Mouse (Mus musculus): ENCODE data around the gene Zbtb4. TPM values are rescaled to one million over a fixed set of nuclear protein-coding genes. Genes with fewer than 3 reads are reported as not detected.

Zbtb4 gene
- polyA plus RNA-seq, 1 experiment from 2014 or later = 2.7 TPM

DNA sequence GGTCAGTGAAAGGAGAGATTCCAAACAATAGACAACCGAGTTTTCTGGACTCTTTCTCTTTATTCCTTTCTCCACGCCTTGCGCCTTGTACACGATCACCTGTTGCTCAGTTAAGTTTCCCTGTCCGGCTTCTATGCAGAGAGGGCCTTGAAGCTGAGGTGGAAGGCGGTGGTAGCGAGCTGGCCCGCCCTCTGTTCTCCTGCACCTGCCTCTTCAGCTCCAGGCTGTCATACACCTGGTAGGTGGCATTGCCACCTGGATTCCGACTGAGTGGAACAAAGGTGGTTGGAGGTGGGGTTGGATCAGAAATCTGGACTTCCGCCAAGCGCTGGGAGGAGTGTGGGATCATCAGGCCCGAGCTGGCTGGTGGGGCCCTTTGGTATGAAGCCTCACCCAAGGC is 50.8 kb downstream of the Zbtb4 start:
- Histone ChIP-seq H3K36me3 (no peaks in the 10 kb centered on the region), H3K4me3 (no peak overlapping the region), H3K9ac (no peak overlapping the region), H3K4me2 (no peak overlapping the region), H3K4me1 (no peaks in the 10 kb centered on the region), H3K27me3 (replicated peaks) (no peaks in the 10 kb centered on the region), H3K9me3 (0 out of 2 replicates have a peak, but pooled peaks cover 8% of the 10 kb centered on the region), H3K27ac (replicated peaks) (no peak overlapping the region)
- ATAC-seq (ENCODE audit: extremely low read depth, insufficient number of reproducible peaks, low FRiP score, low TSS enrichment) = no peak
- WGBS = 89% methylated on average over 12 of the region's 12 CpGs

DNA sequence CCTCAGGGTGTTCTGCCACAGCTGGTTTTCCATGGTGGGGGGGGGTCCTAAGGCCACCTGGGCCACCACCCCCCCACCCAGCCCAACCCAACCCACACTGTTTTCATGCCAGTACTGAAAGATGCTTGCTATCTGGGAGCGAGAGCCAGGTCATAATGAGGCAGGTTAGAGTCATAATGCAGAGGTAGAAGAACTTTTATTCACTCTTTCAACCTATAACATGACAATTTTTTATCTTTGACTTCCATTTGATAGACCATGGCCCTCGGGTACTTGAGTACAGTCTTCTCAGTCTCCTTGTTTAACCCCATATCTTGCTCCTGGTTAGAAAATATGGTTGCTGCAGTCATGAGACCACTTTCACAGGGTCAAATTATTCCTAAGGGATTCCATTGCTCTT is 52.7 kb downstream of the Zbtb4 start, which contains the start of gene Spem2:
TSS of gene Spem2 (minus strand) at position 101 of the 400 bp plus-strand sequence.
- 0 out of 2 replicates have a peak, but pooled peaks cover 8% of the 10 kb centered on the region for H3K9me3 ChIP-seq
- no peaks in the 10 kb centered on the region; the same call in 1 of the 2 replicates for H3K27me3 ChIP-seq (replicated peaks)
- no peaks in the 10 kb centered on the region for H3K36me3 ChIP-seq
- no peak within 1 kb of the TSS for H3K9ac ChIP-seq
- H3K4me1 ChIP-seq = no peaks in the 10 kb centered on the region
- H3K27ac ChIP-seq (replicated peaks) = no peak within 1 kb of the TSS
- H3K4me2 ChIP-seq = no peak within 1 kb of the TSS
- 65% methylated on average over 2 of the region's 2 CpGs for WGBS
- no peak for ATAC-seq (ENCODE audit: extremely low read depth, insufficient number of reproducible peaks, low FRiP score, low TSS enrichment)
- no peak within 1 kb of the TSS for H3K4me3 ChIP-seq

DNA sequence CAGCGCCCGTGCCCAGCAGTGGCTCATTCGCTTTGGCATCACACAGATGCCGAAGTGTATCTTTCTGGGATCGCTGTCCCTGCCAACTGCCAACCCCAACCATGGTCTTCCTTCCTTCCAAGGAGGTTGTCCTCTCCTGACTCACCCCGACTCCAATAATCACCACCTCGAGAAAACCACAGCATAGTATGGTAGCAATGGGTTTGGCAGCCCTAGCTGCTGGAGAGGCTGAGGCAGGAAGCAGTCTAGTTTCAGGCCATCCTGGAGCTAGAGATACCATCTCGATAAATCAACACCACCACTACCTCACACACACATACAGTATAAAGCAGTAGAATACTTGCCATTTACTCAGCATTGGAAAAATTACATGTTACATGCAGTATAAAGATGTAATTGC is 53.2 kb downstream of the Zbtb4 start:
- no peak overlapping the region for H3K4me3 ChIP-seq
- 77% methylated on average over 8 of the region's 8 CpGs for WGBS
- H3K27ac ChIP-seq (replicated peaks) = no peak overlapping the region
- no peaks in the 10 kb centered on the region for H3K4me1 ChIP-seq
- no peak overlapping the region for H3K9ac ChIP-seq
- ATAC-seq (ENCODE audit: extremely low read depth, insufficient number of reproducible peaks, low FRiP score, low TSS enrichment) = no peak
- 0 out of 2 replicates have a peak, but pooled peaks cover 8% of the 10 kb centered on the region for H3K9me3 ChIP-seq
- no peaks in the 10 kb centered on the region; the same call in 1 of the 2 replicates for H3K27me3 ChIP-seq (replicated peaks)
- no peak overlapping the region for H3K4me2 ChIP-seq
- no peaks in the 10 kb centered on the region for H3K36me3 ChIP-seq

DNA sequence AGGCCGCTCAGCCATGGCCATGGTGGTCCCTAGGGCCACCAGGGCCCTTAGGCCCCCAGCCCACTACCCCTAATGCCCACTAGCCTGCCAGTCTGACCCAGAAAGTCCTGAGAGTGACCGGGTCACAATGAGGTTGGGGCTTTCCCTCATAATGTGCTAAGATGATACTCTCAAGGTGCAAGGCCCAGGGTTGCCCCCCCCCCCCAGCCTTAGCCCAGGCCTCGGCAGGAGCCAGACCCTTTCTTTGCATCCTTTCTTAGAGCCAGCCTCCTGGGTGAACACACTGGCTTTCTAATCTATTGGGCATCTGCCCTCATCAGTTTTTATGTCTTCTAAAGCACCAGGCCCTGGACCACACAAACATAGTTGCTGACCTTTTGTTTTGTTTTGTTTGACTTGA is 56.4 kb downstream of the Zbtb4 start, which contains the start of gene Spem1:
TSS of gene Spem1 (minus strand) at position 101 of the 400 bp plus-strand sequence.
- Histone ChIP-seq H3K9me3 (0 out of 2 replicates have a peak, but pooled peaks cover 8% of the 10 kb centered on the region), H3K27me3 (replicated peaks) (no peaks in the 10 kb centered on the region; the same call in 1 of the 2 replicates), H3K27ac (replicated peaks) (no peak within 1 kb of the TSS), H3K4me1 (no peaks in the 10 kb centered on the region), H3K4me3 (no peak within 1 kb of the TSS), H3K9ac (no peak within 1 kb of the TSS), H3K4me2 (no peak within 1 kb of the TSS), H3K36me3 (peaks cover 18% of the 10 kb centered on the region)
- WGBS = 73% methylated on average over 3 of the region's 3 CpGs
- no peak for ATAC-seq (ENCODE audit: extremely low read depth, insufficient number of reproducible peaks, low FRiP score, low TSS enrichment)

DNA sequence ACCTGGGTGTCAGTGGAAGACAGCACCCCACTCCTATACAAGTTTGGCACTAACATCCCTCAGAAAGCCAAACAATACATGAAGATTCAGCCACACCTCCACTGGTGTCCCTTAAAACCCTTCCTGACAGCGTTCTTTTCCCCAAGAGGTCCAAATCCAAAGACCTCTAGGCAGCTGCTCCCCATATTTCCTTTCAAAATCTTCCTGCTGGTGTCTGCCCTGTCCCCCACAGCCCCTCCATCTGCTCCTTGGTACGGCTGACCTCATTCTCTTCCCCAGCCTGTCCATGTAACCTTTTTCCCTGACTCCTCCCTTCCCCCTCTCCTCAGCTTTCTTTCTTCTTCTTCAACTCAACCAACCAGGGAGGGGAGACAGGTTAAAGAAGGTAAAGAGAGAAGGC is 57.7 kb downstream of the Zbtb4 start:
- Histone ChIP-seq H3K27ac (replicated peaks) (no peak overlapping the region), H3K4me1 (no peaks in the 10 kb centered on the region), H3K9ac (no peak overlapping the region), H3K9me3 (no peaks in the 10 kb centered on the region), H3K4me3 (no peak overlapping the region), H3K36me3 (peaks cover 31% of the 10 kb centered on the region), H3K4me2 (no peak overlapping the region), H3K27me3 (replicated peaks) (no peaks in the 10 kb centered on the region; the same call in 1 of the 2 replicates)
- 57% methylated on average over 2 of the region's 2 CpGs for WGBS
- no peak for ATAC-seq (ENCODE audit: extremely low read depth, insufficient number of reproducible peaks, low FRiP score, low TSS enrichment)

DNA sequence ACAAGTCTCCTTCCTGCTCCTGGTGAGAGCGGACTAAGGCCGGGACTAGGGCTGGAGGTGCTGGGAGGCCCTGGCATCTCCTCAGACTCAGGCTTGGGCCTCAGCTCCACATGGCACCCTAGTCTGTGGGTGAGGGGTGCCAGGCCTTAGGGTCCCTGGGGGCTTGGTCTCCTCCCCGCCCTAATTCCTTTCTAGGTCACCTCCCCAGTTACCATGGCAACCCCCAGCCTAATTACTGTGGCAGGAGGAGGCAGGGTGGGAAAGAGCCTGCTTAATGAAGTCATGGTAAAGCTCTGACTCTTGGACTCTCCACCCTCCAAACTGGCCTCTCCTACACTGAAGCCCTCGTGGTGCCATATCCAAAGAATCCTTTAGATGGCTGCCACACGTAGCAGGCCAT is 63.1 kb downstream of the Zbtb4 start:
- Histone ChIP-seq H3K9ac (no peak overlapping the region), H3K36me3 (peaks cover 39% of the 10 kb centered on the region), H3K27ac (replicated peaks) (no peak overlapping the region), H3K4me3 (no peak overlapping the region), H3K9me3 (no peaks in the 10 kb centered on the region), H3K4me2 (no peak overlapping the region), H3K4me1 (peaks cover 6% of the 10 kb centered on the region), H3K27me3 (replicated peaks) (peaks cover 19% of the 10 kb centered on the region)
- 77% methylated on average over 5 of the region's 5 CpGs for WGBS
- no peak for ATAC-seq (ENCODE audit: extremely low read depth, insufficient number of reproducible peaks, low FRiP score, low TSS enrichment)

DNA sequence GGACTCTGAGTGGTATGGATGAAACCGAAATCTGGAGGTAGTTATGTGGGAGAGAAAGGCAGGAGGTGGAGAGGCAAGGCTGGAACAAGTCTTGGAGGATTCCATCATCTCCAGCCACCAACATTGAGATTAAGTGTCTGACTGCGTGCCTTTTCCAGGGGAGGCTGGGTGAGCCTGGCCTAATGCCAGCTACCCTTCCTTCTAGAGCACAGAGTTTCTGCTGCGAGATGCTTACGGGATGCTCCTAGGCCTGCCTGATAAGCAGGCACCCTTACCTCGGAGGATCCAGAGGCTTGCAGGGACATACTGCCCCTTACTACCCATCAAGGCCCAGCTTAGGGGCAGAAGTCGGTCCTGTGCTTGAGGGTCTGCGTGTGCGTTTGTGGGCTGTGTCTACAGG is 67.8 kb downstream of the Zbtb4 start:
- Histone ChIP-seq H3K9ac (peak overlapping the region; percentile 83), H3K4me3 (peak overlapping the region; percentile 53), H3K27ac (replicated peaks) (no peak overlapping the region), H3K4me1 (peaks cover 40% of the 10 kb centered on the region), H3K27me3 (replicated peaks) (peaks cover 52% of the 10 kb centered on the region), H3K4me2 (peak overlapping the region; percentile 88), H3K9me3 (no peaks in the 10 kb centered on the region), H3K36me3 (peaks cover 9% of the 10 kb centered on the region; the same call in 1 of the 2 replicates)
- ATAC-seq (ENCODE audit: extremely low read depth, insufficient number of reproducible peaks, low FRiP score, low TSS enrichment) = no peak
- 31% methylated on average over 8 of the region's 8 CpGs for WGBS

Other genes starting within 250 kb of the Zbtb4 start
- 0.07 and 0.28 TPM in 2 replicates for gene Dnah2, start 216.8 kb upstream of the Zbtb4 start, polyA plus RNA-seq (2015; fragmentation: Nextera tagmentation; extraction: Ambion mirVana)
- 56.2 and 59.9 TPM in 2 replicates for gene Efnb3, start 205.7 kb upstream of the Zbtb4 start, polyA plus RNA-seq (2015; fragmentation: Nextera tagmentation; extraction: Ambion mirVana)
- 16.8 TPM in 2 replicates for gene Wrap53, start 185.7 kb upstream of the Zbtb4 start, polyA plus RNA-seq (2015; fragmentation: Nextera tagmentation; extraction: Ambion mirVana)
- gene Trp53, start 185.6 kb upstream of the Zbtb4 start, polyA plus RNA-seq (2015; fragmentation: Nextera tagmentation; extraction: Ambion mirVana) = 82.6 and 86.5 TPM in 2 replicates
- 24.5 and 25.0 TPM in 2 replicates for gene Atp1b2, start 160.0 kb upstream of the Zbtb4 start, polyA plus RNA-seq (2015; fragmentation: Nextera tagmentation; extraction: Ambion mirVana)
- 0.23 and 1.7 TPM in 2 replicates for gene Shbg, start 148.0 kb upstream of the Zbtb4 start, polyA plus RNA-seq (2015; fragmentation: Nextera tagmentation; extraction: Ambion mirVana)
- gene Sat2, start 143.9 kb upstream of the Zbtb4 start, polyA plus RNA-seq (2015; fragmentation: Nextera tagmentation; extraction: Ambion mirVana) = 17.5 and 18.1 TPM in 2 replicates
- gene Fxr2, start 132.9 kb upstream of the Zbtb4 start, polyA plus RNA-seq (2015; fragmentation: Nextera tagmentation; extraction: Ambion mirVana) = 22.1 and 25.6 TPM in 2 replicates
- gene Sox15, start 110.6 kb upstream of the Zbtb4 start, polyA plus RNA-seq (2015; fragmentation: Nextera tagmentation; extraction: Ambion mirVana) = not detected in 2 replicates
- 51.3 and 52.0 TPM in 2 replicates for gene Mpdu1, start 103.3 kb upstream of the Zbtb4 start, polyA plus RNA-seq (2015; fragmentation: Nextera tagmentation; extraction: Ambion mirVana)
- 8.8 and 10.5 TPM in 2 replicates for gene Cd68, start 99.8 kb upstream of the Zbtb4 start, polyA plus RNA-seq (2015; fragmentation: Nextera tagmentation; extraction: Ambion mirVana)
- gene Eif4a1, start 93.5 kb upstream of the Zbtb4 start, polyA plus RNA-seq (2015; fragmentation: Nextera tagmentation; extraction: Ambion mirVana) = 372 and 373 TPM in 2 replicates
- gene Senp3, start 83.8 kb upstream of the Zbtb4 start, polyA plus RNA-seq (2015; fragmentation: Nextera tagmentation; extraction: Ambion mirVana) = 59.2 and 63.5 TPM in 2 replicates
- gene Tnfsf13, start 80.1 kb upstream of the Zbtb4 start, polyA plus RNA-seq (2015; fragmentation: Nextera tagmentation; extraction: Ambion mirVana) = 0.23 and 0.38 TPM in 2 replicates
- 4.7 and 5.7 TPM in 2 replicates for gene Tnfsf12, start 70.1 kb upstream of the Zbtb4 start, polyA plus RNA-seq (2015; fragmentation: Nextera tagmentation; extraction: Ambion mirVana)
- gene Tnfsfm13, start 69.8 kb upstream of the Zbtb4 start, polyA plus RNA-seq (2015; fragmentation: Nextera tagmentation; extraction: Ambion mirVana) = 3.3 and 3.4 TPM in 2 replicates
- gene Polr2a, start 7.3 kb upstream of the Zbtb4 start, polyA plus RNA-seq (2015; fragmentation: Nextera tagmentation; extraction: Ambion mirVana) = 16.1 and 19.1 TPM in 2 replicates
- 0.19 and 0.51 TPM in 2 replicates for gene Slc35g3, start 3.9 kb upstream of the Zbtb4 start, polyA plus RNA-seq (2015; fragmentation: Nextera tagmentation; extraction: Ambion mirVana)
- gene Chrnb1, start 30.0 kb downstream of the Zbtb4 start, polyA plus RNA-seq (2015; fragmentation: Nextera tagmentation; extraction: Ambion mirVana) = 6.8 and 7.9 TPM in 2 replicates
- 2.0 and 2.3 TPM in 2 replicates for gene Fgf11, start 35.9 kb downstream of the Zbtb4 start, polyA plus RNA-seq (2015; fragmentation: Nextera tagmentation; extraction: Ambion mirVana)
- 1.8 and 1.9 TPM in 2 replicates for gene Tmem102, start 39.7 kb downstream of the Zbtb4 start, polyA plus RNA-seq (2015; fragmentation: Nextera tagmentation; extraction: Ambion mirVana)
- gene Gm39566, start 49.4 kb downstream of the Zbtb4 start, polyA plus RNA-seq (2015; fragmentation: Nextera tagmentation; extraction: Ambion mirVana) = not detected in 2 replicates
- gene Spem2, start 52.6 kb downstream of the Zbtb4 start, polyA plus RNA-seq (2015; fragmentation: Nextera tagmentation; extraction: Ambion mirVana) = not detected in 2 replicates
- gene Spem1, start 56.3 kb downstream of the Zbtb4 start, polyA plus RNA-seq (2015; fragmentation: Nextera tagmentation; extraction: Ambion mirVana) = not detected in 2 replicates
- gene Nlgn2, start 71.9 kb downstream of the Zbtb4 start, polyA plus RNA-seq (2015; fragmentation: Nextera tagmentation; extraction: Ambion mirVana) = 2.0 and 2.4 TPM in 2 replicates
- 330 and 361 TPM in 2 replicates for gene Tmem256, start 72.6 kb downstream of the Zbtb4 start, polyA plus RNA-seq (2015; fragmentation: Nextera tagmentation; extraction: Ambion mirVana)
- gene Plscr3, start 80.5 kb downstream of the Zbtb4 start, polyA plus RNA-seq (2015; fragmentation: Nextera tagmentation; extraction: Ambion mirVana) = 75.4 and 76.2 TPM in 2 replicates
- gene Tnk1, start 92.8 kb downstream of the Zbtb4 start, polyA plus RNA-seq (2015; fragmentation: Nextera tagmentation; extraction: Ambion mirVana) = 0.38 and 0.56 TPM in 2 replicates
- gene Tmem95, start 112.1 kb downstream of the Zbtb4 start, polyA plus RNA-seq (2015; fragmentation: Nextera tagmentation; extraction: Ambion mirVana) = not detected in 2 replicates
- gene Kctd11, start 115.5 kb downstream of the Zbtb4 start, polyA plus RNA-seq (2015; fragmentation: Nextera tagmentation; extraction: Ambion mirVana) = 3.9 TPM in 2 replicates
- gene Acap1, start 129.6 kb downstream of the Zbtb4 start, polyA plus RNA-seq (2015; fragmentation: Nextera tagmentation; extraction: Ambion mirVana) = 7.0 and 8.2 TPM in 2 replicates
- 4.0 and 4.1 TPM in 2 replicates for gene 2810408A11Rik, start 135.1 kb downstream of the Zbtb4 start, polyA plus RNA-seq (2015; fragmentation: Nextera tagmentation; extraction: Ambion mirVana)
- gene Neurl4, start 135.2 kb downstream of the Zbtb4 start, polyA plus RNA-seq (2015; fragmentation: Nextera tagmentation; extraction: Ambion mirVana) = 7.8 and 8.1 TPM in 2 replicates
- gene Gps2, start 148.0 kb downstream of the Zbtb4 start, polyA plus RNA-seq (2015; fragmentation: Nextera tagmentation; extraction: Ambion mirVana) = 45.0 and 52.2 TPM in 2 replicates
- gene Eif5a, start 156.0 kb downstream of the Zbtb4 start, polyA plus RNA-seq (2015; fragmentation: Nextera tagmentation; extraction: Ambion mirVana) = 1,157 and 1,215 TPM in 2 replicates
- gene Ybx2, start 169.9 kb downstream of the Zbtb4 start, polyA plus RNA-seq (2015; fragmentation: Nextera tagmentation; extraction: Ambion mirVana) = 3.1 TPM in 2 replicates
- 25.8 and 30.3 TPM in 2 replicates for gene Slc2a4, start 182.3 kb downstream of the Zbtb4 start, polyA plus RNA-seq (2015; fragmentation: Nextera tagmentation; extraction: Ambion mirVana)
- gene Cldn7, start 198.9 kb downstream of the Zbtb4 start, polyA plus RNA-seq (2015; fragmentation: Nextera tagmentation; extraction: Ambion mirVana) = 6.3 and 7.4 TPM in 2 replicates
- gene Ctdnep1, start 215.2 kb downstream of the Zbtb4 start, polyA plus RNA-seq (2015; fragmentation: Nextera tagmentation; extraction: Ambion mirVana) = 21.0 and 21.1 TPM in 2 replicates
- gene Elp5, start 216.6 kb downstream of the Zbtb4 start, polyA plus RNA-seq (2015; fragmentation: Nextera tagmentation; extraction: Ambion mirVana) = 111 and 119 TPM in 2 replicates
- gene Gabarap, start 225.2 kb downstream of the Zbtb4 start, polyA plus RNA-seq (2015; fragmentation: Nextera tagmentation; extraction: Ambion mirVana) = 456 and 466 TPM in 2 replicates
- gene Phf23, start 229.9 kb downstream of the Zbtb4 start, polyA plus RNA-seq (2015; fragmentation: Nextera tagmentation; extraction: Ambion mirVana) = 43.8 and 47.9 TPM in 2 replicates
- gene Dvl2, start 234.7 kb downstream of the Zbtb4 start, polyA plus RNA-seq (2015; fragmentation: Nextera tagmentation; extraction: Ambion mirVana) = 20.7 and 22.0 TPM in 2 replicates
- gene Acadvl, start 249.5 kb downstream of the Zbtb4 start, polyA plus RNA-seq (2015; fragmentation: Nextera tagmentation; extraction: Ambion mirVana) = 131 and 140 TPM in 2 replicates